Mouse (Mus musculus) heart, postnatal 14 days (tissue): Measurements from ENCODE around the gene Htr7. TPM values are rescaled to one million over a fixed set of nuclear protein-coding genes. Genes with fewer than 3 reads are reported as not detected.

ENCODE experiments used
- DNase-seq, 2 experiments: peaks; one replicate each; pipeline ENCODE4 v3.0.0; 2021 to 2022
- intact Hi-C: fragments of 180-260 bp; cut with DNase I; formaldehyde crosslinking; loops from one replicate; pipeline ENCODE4 v1.15.1; 2025
- total RNA-seq, 2 experiments: library from RNA; stranded (reverse); gene quantifications; 2 replicates each; pipeline ENCODE4 v1.2.3; 2021

The Htr7 gene
- total RNA-seq, 2 experiments from 2014 or later, result 0.43 to 0.83 TPM

GRCm38 (mm10) chr19:35987461-35987860 lies 69.8 kb downstream of the Htr7 start:
- no peak for DNase-seq

DNA sequence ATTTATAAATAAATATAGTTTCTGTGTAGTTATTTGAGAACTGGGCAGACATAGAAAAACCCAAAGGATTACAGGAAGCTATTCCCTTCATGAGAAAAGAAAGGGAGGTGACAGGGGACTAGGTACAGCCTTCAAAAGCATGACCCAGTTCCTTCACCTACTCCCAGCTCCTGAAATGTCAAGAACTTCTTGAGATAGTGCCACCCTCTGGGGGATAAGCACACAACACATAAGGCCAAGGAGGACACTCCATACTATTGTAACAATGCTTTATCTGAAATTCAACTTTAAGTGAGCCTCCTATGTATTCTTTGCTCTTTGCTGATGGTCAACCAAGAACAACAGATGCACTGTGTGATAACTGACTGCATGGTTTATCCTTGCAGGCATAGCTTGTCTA lies 82.6 kb downstream of the Htr7 start:
- intact Hi-C loops, result no loop called here
- no peak for DNase-seq

More at GRCm38 (mm10) chr19:35987461-35987860, 69.8 kb downstream of the Htr7 start:
- intact Hi-C loops, result no loop called here

DNA sequence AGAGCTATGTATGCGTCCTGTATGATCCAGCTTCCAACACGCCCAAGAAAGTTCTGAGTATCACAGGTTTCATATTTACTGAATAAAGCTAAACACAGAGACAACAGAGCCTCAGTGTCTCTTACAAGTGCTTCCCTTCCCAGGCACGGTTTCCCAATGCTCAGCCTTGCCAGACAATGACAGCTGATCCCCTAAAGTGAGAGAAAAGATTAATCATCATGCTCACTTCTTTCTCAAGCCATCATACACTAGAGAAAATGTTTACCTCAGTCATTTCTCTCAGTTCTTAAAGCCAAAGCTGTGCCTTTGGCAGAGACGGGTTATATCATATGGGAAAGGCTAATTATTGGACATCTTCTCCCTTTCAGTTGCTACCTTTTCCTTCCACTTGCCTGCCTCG lies 99.7 kb downstream of the Htr7 start:
- no peak for DNase-seq
- intact Hi-C loops, result no loop called here

DNA sequence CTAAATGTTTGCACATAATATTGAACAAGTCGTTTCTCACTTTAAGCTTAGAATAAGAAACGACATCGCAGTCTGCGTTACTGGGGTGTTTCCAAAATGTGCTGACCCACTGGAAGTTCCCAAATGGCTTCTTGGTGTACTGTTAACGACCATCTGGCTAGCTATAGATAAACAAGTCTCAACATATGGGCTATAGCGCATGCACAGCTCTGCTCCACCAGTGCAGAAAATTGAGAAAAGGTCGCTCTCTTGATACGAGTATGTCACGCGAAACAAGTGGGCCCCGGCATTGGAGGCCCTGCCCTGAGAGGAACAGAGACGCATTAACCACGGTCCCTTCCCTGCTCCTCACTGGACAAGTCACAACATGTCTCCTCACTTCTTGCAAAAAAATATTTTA lies 101.6 kb downstream of the Htr7 start:
- DNase-seq, result no peak
- intact Hi-C loops, result no loop called here

GRCm38 (mm10) chr19:35949888-35950287 lies 107.4 kb downstream of the Htr7 start:
- intact Hi-C loops, result no loop called here

GRCm38 (mm10) chr19:35924961-35925495 lies 132.3 kb downstream of the Htr7 start:
- intact Hi-C loops, result no loop called here
- DNase-seq, result no peak

More at GRCm38 (mm10) chr19:35949888-35950287, 107.4 kb downstream of the Htr7 start:
- no peak for DNase-seq

DNA sequence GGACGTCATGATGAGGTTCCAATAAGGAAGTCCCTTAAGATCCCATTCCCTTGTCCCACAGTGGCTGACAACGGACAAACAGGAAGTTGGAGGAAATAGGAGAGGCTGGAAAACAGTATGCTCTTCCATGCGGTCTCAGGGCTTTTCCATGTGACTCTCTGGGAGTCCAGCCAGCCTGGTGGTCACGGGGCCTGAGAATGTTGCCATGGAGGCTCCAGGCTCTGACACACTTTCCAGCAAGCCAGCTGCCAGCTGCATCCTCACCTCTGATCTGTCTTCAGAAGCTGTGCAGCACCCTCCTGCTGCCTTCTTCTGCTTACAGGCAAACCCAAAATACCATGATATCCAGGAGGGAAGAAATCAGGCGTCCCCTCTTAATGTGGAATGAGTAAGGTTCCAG lies 132.9 kb downstream of the Htr7 start:
- intact Hi-C loops, result no loop called here

More for the DNA sequence above, 132.9 kb downstream of the Htr7 start:
- peak; percentile 53 to 75 for DNase-seq

Other genes starting within 250 kb of the Htr7 start
- gene Rpp30, start 26.2 kb upstream of the Htr7 start, total RNA-seq, result 10 to 100 TPM; 11.2 to 12.7 TPM
- 100 to 1,000 TPM; 169 to 276 TPM for gene Ankrd1, start 62.6 kb upstream of the Htr7 start, total RNA-seq